Mouse (Mus musculus) ES-CJ7 (cell line): ENCODE results near the gene Ddx58.

Experiments used
- DNase-seq: peaks from one replicate; pipeline ENCODE4 v3.0.0; 2011; ENCODE audit warnings: low read depth, low spot score

The Ddx58 gene

DNA sequence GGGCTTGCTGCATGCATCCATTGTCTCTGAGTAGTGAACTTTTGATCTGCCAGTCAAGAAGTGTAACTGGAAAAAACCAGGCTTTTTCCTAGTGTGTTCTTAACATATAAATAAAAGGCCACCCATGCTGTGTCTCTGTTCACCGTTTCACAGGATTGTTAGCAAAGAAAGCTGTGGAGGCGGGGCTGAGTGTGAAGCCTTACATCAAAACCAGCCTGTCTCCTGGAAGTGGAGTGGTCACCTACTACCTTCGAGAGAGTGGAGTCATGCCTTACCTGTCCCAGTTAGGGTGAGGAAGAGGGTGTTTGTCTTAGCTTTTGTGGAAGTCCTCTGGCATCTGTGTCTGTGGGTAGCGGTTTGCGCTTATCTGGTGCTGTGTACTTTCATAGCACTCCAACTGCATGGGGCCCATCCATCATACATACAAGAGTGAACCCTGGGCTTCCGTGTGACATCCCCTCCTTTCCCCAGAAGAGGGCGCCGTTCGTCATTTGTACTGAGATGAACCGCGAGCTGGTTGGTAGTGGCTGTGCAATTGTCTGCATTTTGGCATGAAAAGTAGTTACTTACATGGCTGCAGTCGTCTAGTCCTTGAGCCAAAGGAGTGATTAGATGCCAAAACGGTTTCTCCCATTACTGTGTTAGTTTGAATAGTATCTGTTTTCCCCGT is 56.8 kb downstream of the Ddx58 start:
- DNase-seq: peak; percentile 71

DNA sequence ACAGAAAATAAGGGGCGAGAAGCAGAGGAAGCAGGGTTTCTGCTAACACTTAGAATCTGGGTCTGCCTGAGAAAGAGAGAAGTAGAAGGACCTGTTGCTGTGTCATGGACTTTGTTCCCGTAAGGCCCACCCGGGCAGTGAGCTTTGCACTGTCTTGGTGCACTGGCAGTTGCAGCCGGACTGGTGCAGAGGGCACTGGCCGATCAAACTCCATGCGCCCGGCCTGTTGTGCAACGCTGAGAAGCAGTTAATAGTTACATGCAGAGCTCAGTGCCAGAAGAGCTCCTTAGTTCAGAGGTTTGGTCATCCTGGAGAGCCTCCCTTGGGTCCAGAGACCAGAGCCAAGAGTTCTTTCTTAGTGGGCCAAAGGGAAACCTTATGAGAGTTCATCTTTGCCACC is 57.9 kb downstream of the Ddx58 start:
- no peak for DNase-seq

DNA sequence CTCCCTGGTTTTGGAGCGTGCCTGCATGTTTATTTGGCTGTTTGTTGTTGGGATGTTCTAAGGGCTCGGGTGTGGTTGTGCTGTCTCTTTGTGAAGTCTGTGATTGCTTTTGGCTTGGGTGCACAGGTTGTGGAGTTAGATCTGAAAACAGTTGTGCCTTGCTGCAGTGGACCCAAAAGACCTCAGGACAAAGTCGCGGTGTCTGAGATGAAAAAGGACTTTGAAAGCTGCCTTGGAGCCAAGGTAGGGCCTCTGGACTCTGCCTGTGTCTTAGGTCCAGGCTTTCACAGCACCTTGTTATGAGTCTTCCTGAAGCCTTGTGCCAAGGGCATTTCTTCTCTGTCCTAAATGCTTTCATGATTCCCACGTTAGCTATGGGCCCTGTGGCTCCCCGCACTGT is 59.6 kb downstream of the Ddx58 start:
- DNase-seq: no peak

DNA sequence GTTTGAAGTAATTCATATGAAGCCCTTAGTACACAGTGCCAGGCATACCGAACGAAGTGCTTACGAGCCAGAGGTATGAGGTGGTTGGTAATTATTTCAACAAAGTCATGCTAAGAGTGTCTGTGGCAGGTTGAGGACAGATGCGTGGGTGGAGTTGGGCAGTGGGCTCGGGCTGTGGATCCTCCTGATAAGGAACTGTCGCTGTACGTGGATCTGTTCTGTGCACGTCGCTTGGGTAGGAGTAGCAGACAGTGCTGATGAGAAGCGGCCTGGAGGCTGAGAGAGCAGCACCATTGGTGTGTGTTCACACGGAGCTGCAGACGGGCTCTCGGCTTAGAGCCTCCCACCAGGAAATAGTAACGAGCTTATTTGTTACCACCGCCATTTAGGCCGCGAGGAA is 61.0 kb downstream of the Ddx58 start:
- no peak for DNase-seq

DNA sequence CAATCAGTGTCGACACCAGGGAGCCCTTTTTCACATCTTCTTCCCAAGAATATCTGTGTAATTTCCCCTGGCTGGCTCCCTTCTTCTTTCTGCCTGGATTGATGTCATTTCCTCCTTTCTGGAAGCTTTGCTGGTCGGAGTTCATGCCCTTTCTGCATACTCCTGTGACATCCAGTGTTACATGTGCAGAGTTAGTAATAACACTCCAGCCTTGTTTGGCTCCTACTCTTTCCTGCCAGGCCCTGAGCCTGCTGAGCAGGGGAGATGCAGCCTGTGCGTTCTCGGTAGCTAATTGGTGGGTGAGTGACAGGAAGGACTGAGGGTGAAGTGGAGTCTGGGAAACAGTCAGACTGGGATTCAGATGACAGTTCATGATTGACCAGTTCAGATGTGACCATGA is 65.3 kb downstream of the Ddx58 start:
- no peak for DNase-seq

DNA sequence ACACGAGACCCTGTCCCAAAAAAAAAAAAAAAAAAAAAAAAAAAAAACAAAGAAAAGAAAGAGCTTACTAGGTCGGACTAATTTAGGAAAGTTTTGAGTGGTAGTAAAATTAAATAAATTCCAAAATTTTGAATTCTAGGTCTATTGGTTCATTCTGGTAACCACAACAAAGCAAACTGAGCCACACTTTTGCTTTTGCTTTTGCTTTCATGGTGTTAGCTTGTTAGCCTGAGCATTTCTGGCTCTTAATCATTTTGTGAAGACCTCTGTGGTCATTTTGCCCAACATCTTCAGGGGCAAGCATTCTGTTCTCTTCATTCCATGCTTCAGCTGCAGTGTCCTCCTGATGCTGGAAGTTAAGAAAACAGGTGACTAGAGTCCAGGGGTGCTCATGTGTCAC is 67.3 kb downstream of the Ddx58 start:
- no peak for DNase-seq

DNA sequence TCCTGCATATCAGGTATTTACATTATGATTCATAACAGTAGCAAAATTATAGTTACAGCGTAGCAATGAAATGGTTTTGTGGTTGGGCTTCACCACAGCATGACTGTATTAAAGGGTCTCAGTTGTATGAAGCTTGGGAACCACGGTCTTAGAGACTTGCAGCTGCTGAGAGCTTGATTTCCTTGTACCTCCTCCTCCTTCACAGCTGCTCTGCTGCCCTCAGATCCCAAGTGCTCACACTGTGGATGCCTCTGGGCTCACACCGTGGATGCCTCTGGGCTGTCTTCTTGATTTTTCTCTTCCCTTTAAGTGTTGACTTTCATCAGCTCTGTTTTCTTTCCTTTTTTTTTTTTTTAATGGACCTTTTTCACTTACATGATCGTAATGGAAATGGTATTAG is 68.2 kb downstream of the Ddx58 start:
- no peak for DNase-seq

DNA sequence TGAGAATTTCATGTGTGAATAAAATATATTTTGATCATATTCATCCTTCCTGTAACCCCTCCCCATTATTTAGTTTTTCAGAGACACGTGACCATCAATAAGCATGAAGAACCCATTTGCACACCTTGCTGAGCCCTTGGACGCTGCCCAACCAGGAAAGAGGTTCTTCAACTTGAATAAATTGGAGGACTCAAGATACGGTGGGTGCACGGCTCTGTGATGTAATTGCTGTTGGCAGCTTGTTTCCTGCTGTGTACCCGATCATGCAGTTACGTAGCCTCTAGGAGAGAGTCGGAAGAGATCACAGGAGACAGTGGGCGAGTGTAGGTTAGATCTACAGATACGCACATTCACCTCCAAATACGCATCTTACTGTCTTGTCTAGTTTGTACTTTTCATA is 76.0 kb downstream of the Ddx58 start:
- no peak for DNase-seq

DNA sequence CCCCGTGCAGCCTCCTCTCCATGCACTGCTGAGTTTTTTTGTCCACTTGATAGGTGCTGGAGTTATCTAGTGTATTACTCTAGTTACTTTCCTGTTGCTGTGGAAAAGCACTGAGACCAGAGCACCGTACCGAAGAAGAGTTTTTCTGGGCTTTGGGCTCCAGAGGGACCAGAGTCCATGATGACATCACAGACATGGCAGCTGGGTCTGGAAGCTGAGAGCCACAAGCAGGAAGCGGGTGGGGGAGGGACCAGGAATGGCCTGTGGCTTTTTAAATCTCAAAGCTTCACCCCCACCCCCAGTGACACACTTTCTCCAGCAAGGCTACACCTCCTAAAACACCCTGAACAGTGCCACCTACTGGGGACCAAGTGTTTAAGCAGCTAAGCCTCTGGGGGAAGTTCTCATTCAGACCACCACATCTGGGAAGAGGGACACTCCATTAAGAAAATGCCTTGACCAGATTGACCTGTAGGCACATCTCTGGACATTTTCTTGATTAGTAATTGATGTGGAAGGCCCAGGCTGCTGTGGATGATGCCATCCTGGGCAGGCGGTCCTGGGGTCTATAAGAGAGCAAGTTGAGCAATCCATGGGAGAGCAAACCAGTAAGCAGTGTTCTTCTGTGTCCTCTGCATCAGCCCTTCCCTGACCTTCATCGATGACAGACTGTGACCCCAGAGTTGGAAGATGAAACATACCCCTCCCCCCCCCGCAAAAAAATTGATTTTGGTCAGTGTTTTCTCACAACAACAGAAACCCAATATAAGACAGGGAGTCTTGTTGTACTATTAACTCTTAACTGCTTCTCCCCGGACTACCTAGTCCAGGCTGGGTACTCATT is 78.8 kb downstream of the Ddx58 start:
- peak; percentile 26 for DNase-seq

DNA sequence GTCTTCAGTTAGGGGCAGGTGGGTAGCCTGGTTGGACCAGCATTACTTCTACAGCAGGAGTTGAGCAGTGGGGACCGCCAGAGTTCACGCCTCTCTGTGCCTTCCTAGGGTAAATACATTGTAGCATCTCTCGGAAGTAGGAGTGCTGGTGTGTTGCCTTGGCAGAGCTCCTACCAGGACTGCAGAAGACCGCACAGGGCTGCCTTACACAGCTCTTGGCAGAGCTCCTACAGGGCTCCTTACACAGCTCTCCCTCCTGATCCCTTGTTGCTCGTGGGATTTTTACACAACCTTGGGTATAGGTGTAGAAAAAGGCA is 81.4 kb downstream of the Ddx58 start:
- DNase-seq: no peak

DNA sequence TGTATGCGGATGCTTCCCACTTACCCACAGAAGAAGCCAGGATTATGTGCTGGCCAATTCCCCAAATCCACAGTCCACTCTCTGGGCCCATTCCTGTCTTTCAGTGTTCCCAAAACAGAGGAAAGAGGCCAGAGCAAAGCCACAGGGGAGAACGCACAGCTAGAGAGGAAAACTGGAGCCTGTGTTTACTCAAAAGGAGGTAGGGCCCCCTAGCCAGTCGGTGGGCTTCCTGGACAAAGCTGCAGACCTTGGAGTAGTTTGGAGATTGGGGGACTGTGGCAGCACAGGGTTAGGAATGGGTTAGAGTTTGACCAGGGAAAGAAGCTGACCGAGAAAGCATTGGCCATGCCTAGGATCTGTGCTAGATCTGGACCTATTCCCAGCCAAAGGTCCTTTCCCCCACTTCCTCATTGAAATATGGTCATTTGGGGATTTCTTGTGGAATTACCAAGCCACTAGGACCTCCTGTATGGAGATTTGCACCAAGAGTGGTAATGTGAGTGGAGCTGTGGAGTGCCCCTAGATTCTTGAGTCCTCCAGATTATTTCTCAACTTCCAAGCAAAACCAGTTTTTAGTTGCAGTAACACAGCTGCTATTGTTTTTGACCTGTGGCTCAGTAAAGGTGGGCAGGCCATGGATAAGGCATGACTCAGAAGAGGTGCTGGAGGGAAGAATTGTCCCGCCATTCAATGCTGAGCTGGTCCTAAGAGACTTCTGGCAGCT is 82.0 kb downstream of the Ddx58 start:
- DNase-seq: no peak

DNA sequence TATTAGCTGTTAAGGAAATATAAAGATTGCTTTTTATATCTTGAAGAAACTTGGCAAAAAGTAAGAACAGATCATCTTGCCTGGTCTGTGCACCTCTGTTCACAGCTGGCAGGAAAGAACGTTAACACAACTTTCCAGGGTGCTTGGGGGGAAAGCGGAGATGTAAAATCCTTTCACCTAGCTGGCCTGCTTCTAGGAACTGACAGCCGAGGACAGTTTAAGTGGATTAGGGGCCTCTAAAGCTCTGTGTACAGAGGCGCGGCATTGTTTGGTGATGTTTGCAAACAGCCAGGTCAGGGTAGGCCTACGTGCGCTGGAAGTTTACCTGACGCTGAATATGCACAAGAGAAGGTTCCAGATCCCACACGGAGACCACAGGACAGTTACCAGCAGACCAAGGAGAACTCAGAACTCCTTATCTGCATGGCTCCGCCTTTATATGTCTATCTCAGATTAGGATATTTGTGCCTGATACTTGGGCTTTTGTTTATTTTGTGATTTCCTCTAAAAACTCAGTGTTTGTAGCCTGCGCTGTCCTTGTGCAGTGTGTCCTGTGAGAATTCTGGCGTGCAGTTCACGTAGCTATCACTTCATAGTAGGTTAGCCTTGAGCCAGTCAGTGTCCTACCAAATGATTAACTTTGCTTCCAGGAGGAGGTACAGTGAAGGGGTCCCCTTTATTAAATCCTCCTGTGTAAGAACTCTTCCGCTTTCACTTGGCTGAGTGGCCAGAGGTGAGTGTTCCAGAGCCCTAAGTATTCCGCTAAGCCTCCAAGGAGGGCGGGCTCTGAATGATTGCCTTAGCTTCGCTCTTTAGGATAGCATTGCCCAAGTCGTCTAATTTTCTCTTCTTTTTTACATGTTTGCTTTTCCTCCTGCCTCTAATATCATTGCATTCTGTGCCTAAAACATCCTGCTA is 82.8 kb downstream of the Ddx58 start:
- no peak for DNase-seq

DNA sequence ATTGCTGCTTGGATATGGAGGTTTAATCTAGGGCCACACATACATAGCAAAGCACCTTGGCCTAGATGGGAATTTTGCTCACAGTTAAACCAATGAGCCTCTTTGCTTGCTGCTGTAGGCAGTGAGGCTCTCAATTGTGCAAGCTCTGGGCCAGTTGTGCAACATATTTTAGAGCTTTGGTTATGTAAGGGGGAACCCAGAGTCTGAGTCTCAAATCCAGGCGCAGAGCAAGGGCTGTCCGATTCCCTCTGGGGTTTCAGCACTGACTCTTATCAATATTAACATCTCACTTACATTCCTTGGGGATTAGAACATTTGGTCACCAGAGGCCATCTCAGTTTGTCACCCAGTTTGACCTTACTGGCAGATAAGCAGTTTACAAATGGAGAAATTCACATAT is 83.5 kb downstream of the Ddx58 start:
- DNase-seq: no peak

DNA sequence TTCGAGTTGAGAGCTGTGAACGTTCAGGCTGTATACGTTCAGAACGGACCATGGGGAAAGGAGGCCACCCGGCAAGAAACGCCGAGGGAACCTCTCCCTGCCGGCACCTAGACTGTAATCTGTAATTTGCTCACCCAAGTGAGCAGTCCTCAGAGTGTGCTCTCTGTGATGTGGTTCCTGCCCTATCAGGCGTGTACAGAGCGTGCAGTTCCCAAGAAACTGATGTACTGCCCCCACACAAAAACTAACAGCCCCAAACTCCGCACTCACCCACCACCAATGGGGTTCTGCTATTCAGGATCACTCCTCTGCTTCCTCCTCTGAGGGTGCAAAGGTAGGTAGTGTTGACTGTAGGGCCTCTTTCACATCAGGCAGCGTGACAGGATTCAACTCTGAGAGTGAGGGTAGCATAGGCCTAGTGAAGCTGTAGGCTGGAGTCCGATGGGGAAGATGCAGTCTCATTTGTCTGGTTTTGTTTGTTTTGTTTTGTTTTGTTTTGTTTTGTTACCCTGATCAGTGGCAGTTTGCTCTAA is 84.1 kb downstream of the Ddx58 start:
- DNase-seq: no peak

DNA sequence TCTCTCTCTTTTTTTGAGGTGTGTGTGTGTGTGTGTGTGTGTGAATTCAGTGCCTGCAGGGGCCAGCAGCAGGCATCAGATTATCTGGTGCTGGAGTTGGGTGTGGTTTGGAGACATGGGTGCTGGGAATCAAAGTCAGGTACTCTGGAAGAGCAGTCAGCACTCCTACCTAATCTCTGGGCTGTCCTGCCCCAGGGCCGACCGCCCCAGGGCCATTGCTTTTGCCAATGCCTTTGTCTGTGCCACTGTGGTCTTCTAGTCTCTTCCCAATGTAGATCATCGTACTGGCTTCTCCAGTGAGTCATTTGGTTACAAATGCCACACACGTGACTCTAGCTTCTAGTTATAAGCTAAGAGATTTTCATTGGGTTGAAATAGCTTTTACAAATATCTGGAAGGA is 84.9 kb downstream of the Ddx58 start:
- no peak for DNase-seq
